Comparison of ENCODE assay signal across 26 mouse cellular contexts in the genomic region with DNA sequence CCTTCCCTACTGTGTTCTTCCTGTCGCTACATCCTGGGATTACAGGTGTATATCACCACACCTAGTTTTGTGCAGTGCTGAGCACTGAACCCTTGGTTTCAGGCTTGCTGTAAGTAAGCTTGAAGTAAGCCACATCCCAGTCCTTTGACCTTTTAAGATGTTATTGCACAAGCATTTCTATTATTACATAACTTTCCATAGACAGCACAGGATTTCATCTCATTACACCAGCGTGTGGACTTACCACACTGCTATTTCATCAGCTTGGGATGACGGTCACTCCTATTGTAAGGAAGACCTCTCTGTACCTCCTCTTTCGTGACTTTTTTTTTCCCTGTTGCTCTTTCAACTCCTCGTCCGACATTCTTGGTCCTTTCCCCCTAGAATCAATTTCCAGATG.
DNase-seq lines count a peak whose midpoint lies in the region; ATAC-seq and TF ChIP-seq lines count a peak whose summit lies in the region.
"Had no signal": no experiment of that assay in that cellular context is flagged by ENCODE, and none has a peak within 500 bp of the region (broad histone marks: within the 10 kb centered on the region; RNA-seq: fewer than 3 reads in every experiment).

No protein-coding gene starts in this region.

- no peak overlapping the region for H3K4me3 ChIP-seq in liver, adult 2 months (ENCODE audit: insufficient read depth, low read depth, low read length)
- no peak overlapping the region for H3K4me3 ChIP-seq in liver, embryonic 12.5 days
- no peak overlapping the region for H3K4me3 ChIP-seq in hindbrain, embryonic 13.5 days
- H3K4me3 ChIP-seq: forebrain, embryonic 10.5 days; forebrain, embryonic 13.5 days; heart, embryonic 12.5 days; heart, embryonic 15.5 days; hindbrain, embryonic 15.5 days had no signal

- peak; percentile 0 for DNase-seq in liver, adult 2 months (ENCODE audit: extremely low read depth, low read depth, low spot score)
- DNase-seq in 416B (ENCODE audit: low read depth) (peak; percentile 1), adipocyte (ENCODE audit: low spot score) (peak; percentile 28)
- DNase-seq: adrenal gland, postnatal 10 days; B cell, adult 2 months; cerebellum, adult 11-12 months; cerebellum, adult 8-10 months; cerebellum, postnatal 10 days; cerebellum, postnatal 36 days; gastrocnemius, postnatal 10 days; gastrocnemius, postnatal 36 days; heart, adult 18-20 months; heart, postnatal 10 days; heart, postnatal 4 days had no signal

- TF ChIP-seq CTCF in liver, adult 2 months (IDR thresholded peaks at IDR 0.05; ENCODE audit: low read depth, low read length) = no peak

- H3K27ac ChIP-seq in liver, adult 2 months (replicated peaks; ENCODE audit: insufficient read depth, low read depth, low read length) = no peak overlapping the region
- no peak overlapping the region for H3K27ac ChIP-seq in liver, embryonic 12.5 days
- H3K27ac ChIP-seq in hindbrain, embryonic 13.5 days = no peak overlapping the region
- H3K27ac ChIP-seq: forebrain, embryonic 10.5 days; forebrain, embryonic 13.5 days; heart, embryonic 15.5 days; hindbrain, embryonic 15.5 days had no signal

- H3K4me2 ChIP-seq in liver, embryonic 12.5 days = no peak overlapping the region
- no peak overlapping the region for H3K4me2 ChIP-seq in hindbrain, embryonic 13.5 days
- H3K4me2 ChIP-seq: forebrain, embryonic 13.5 days; heart, embryonic 12.5 days; heart, embryonic 15.5 days; hindbrain, embryonic 15.5 days had no signal

- TF ChIP-seq POLR2A in liver, adult 2 months (IDR thresholded peaks at IDR 0.05; ENCODE audit: extremely low read depth, insufficient read depth, low read length) = no peak

- 83% methylated on average over 6 of the region's 6 CpGs for WGBS in liver, adult 2 months
- WGBS in liver, embryonic 12.5 days (ENCODE audit: insufficient replicate concordance) = 70% methylated on average over 6 of the region's 6 CpGs
- WGBS in hindbrain, embryonic 13.5 days = 69% methylated on average over 6 of the region's 6 CpGs

- no peaks in the 10 kb centered on the region for H3K79me2 ChIP-seq in liver, adult 2 months (ENCODE audit: control insufficient read depth, insufficient read depth, low read length)

- H3K9me3 ChIP-seq in liver, embryonic 12.5 days (replicated peaks) = peaks cover 10% of the 10 kb centered on the region
- no peaks in the 10 kb centered on the region for H3K9me3 ChIP-seq in hindbrain, embryonic 13.5 days
- H3K9me3 ChIP-seq: forebrain, embryonic 10.5 days; forebrain, embryonic 13.5 days; heart, embryonic 12.5 days; heart, embryonic 15.5 days; hindbrain, embryonic 15.5 days had no signal

- H3K4me1 ChIP-seq in liver, adult 2 months (ENCODE audit: control insufficient read depth, insufficient read depth, low read length) = no peaks in the 10 kb centered on the region
- H3K4me1 ChIP-seq in liver, embryonic 12.5 days = no peaks in the 10 kb centered on the region
- peaks cover 8% of the 10 kb centered on the region; the same call in 1 of the 2 replicates for H3K4me1 ChIP-seq in hindbrain, embryonic 13.5 days (replicated peaks)
- H3K4me1 ChIP-seq: heart, embryonic 12.5 days; heart, embryonic 15.5 days had no signal

- no peaks in the 10 kb centered on the region for H3K36me3 ChIP-seq in liver, adult 2 months (ENCODE audit: control insufficient read depth, insufficient read depth, low read length)
- no peaks in the 10 kb centered on the region for H3K36me3 ChIP-seq in liver, embryonic 12.5 days
- no peaks in the 10 kb centered on the region for H3K36me3 ChIP-seq in hindbrain, embryonic 13.5 days
- H3K36me3 ChIP-seq: forebrain, embryonic 10.5 days; G1E; heart, embryonic 12.5 days; heart, embryonic 15.5 days; hindbrain, embryonic 15.5 days had no signal

- no peak for ATAC-seq in liver, embryonic 12.5 days
- ATAC-seq in cerebellum, adult (ENCODE audit: insufficient number of reproducible peaks, low FRiP score, low TSS enrichment) = no peak
- ATAC-seq in hindbrain, embryonic 13.5 days (ENCODE audit: low FRiP score) = no peak
- ATAC-seq: forebrain, embryonic 13.5 days; forebrain, embryonic 16.5 days; intestine, postnatal 0 days had no signal

- no peaks in the 10 kb centered on the region for H3K27me3 ChIP-seq in liver, adult 2 months (ENCODE audit: control insufficient read depth, insufficient read depth, low read length)
- H3K27me3 ChIP-seq in liver, embryonic 12.5 days (replicated peaks) = no peaks in the 10 kb centered on the region
- H3K27me3 ChIP-seq in hindbrain, embryonic 13.5 days = no peaks in the 10 kb centered on the region
- H3K27me3 ChIP-seq: CH12.LX; forebrain, embryonic 13.5 days; heart, embryonic 12.5 days; heart, embryonic 15.5 days; hindbrain, embryonic 15.5 days had no signal

- H3K9ac ChIP-seq in liver, adult 2 months (ENCODE audit: low read depth, low read length) = no peak overlapping the region
- no peak overlapping the region for H3K9ac ChIP-seq in liver, embryonic 12.5 days
- no peak overlapping the region for H3K9ac ChIP-seq in hindbrain, embryonic 13.5 days
- H3K9ac ChIP-seq: forebrain, embryonic 13.5 days; heart, embryonic 12.5 days; heart, embryonic 15.5 days; hindbrain, embryonic 15.5 days had no signal
